Mouse (Mus musculus) megakaryocyte, embryonic 14.5 days (primary cell): ENCODE data around the gene 6430571L13Rik.

ENCODE experiments used
- FLI1 ChIP-seq: IDR thresholded peaks from 2 replicates; pipeline ENCODE4 v1.6.1; 2012; ENCODE audit warnings: low read length, inconsistent platforms, mixed read lengths
- GATA1 ChIP-seq: IDR thresholded peaks from 3 replicates; pipeline ENCODE4 v1.6.1; 2012; ENCODE audit warnings: mixed read lengths, low read length, inconsistent platforms, borderline replicate concordance

GRCm38 (mm10) chr9:107340911-107341645 lies 676 bp downstream of the 6430571L13Rik start:
- no peak for TF ChIP-seq GATA1
- TF ChIP-seq FLI1: no peak
